Mouse (Mus musculus) bone marrow, adult 2 months (tissue): ENCODE measurements around the gene Hmces.
"Not testable (repeated sequence)": the region's sequence is repeated elsewhere in the genome, so short reads cannot be mapped to it uniquely, and the experiment has no call there.

Source experiments
- CTCF ChIP-seq: fragments of 200-500 bp; IDR thresholded peaks from 2 replicates; pipeline ENCODE4 v1.5.1; 2011; ENCODE audit warnings: low read length, control low read depth; ENCODE audit not compliant: control insufficient read depth, insufficient read depth
- POLR2A ChIP-seq: fragments of 200-500 bp; IDR thresholded peaks from 2 replicates; pipeline ENCODE4 v1.6.1; 2011; ENCODE audit warnings: low read depth, mild to moderate bottlenecking, control low read depth, low read length, borderline replicate concordance; ENCODE audit not compliant: control insufficient read depth

DNA sequence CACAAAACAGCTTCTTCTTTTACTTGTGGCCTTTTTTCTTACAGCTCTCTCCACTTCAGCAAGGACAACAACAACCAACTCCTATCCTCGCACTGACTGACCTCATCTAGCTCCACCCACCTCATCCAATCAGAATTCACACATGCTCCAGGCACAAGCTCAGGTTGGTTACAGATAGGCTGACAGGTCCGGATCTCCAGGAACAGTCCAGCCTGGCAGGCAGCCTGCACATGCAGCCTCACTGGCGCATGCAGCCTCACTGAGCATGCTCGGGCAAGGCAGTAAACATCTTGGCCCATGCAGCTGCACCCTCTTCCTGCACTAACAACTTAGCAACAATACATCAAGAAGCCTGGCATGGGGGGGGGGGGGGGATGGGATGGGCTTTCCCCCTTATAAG lies 48.7 kb downstream of the Hmces start:
- TF ChIP-seq POLR2A, CTCF: not testable (repeated sequence)
